Mouse (Mus musculus) liver, postnatal 0 days (tissue): ENCODE measurements around the gene Frmpd1.

ENCODE experiments used
- CTCF ChIP-seq: sonication (generic); IDR thresholded peaks from 2 replicates; pipeline ENCODE4 v1.5.1; 2016; ENCODE audit warnings: antibody characterized with exemption, low read depth
- EP300 ChIP-seq: IDR thresholded peaks from 2 replicates; pipeline ENCODE4 v1.6.1; 2016; ENCODE audit warnings: antibody characterized with exemption, low read depth, mild to moderate bottlenecking

DNA sequence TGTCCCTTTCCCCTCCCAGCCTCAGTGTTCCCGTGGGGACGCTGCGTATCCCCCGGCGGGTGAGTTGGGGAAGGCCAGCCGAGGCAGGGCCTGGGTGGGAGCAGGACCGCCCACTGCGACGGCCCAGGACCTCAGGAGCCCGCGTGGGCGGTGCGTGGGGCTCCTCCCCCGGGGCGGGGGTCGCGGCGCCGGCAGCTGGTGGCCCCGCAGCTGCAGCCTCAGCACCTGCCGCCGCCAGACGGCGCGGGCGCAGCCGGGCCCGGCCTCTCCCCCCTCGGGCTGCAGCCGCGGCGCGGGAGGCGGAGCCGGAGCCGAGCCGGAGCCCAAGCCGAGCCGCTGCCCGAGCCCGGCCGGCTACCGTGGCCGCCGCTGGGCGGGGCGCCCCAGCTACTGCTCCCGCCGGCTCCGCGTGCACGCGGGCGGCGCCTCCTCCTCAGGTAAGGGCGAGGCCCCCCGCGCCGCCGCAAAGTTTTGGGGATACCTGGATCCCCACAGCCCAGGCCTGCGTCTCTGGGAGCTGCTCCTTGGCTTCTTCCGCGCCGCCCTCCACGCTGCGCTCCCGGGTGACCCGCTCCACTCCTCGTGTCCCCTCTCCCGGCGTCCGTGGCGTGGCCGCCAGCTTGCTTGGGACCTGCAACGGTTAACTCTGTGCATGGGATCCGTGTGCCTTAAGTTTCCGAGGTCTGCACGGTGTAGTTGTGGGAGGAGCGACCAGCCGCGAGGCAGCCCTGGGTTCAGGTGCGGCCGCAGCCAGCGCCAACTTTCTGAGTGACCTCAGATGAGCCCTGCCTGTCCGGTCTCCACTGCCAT, at the start of gene Frmpd1:
- no peak for TF ChIP-seq CTCF
- TF ChIP-seq EP300 = no peak
